Mouse (Mus musculus): ENCODE results near the gene Cyth2.

Gene Cyth2

GRCm38 (mm10) chr7:45785388-45786135 is 28.8 kb downstream of the Cyth2 start:
- DNase-seq = no peak

- no peak for DNase-seq
These were observed 29.6 kb downstream of the Cyth2 start, which contains the start of gene Sult2b1 for GRCm38 (mm10) chr7:45784524-45785372. Gene Sult2b1, minus strand, starts transcription at chr7:45784669.

GRCm38 (mm10) chr7:45783511-45784091 is 30.8 kb downstream of the Cyth2 start, which contains the start of gene Lmtk3:
Gene Lmtk3, plus strand, starts transcription at chr7:45783738.
- DNase-seq = peak; percentile 77 to 87

GRCm38 (mm10) chr7:45782271-45782670 is 32.1 kb downstream of the Cyth2 start:
- DNase-seq = peak in 1 of 2 experiments; percentile 40

- DNase-seq = no peak
These were observed 35.2 kb downstream of the Cyth2 start for GRCm38 (mm10) chr7:45779081-45779641.

GRCm38 (mm10) chr7:45775237-45775636 is 39.1 kb downstream of the Cyth2 start:
- no peak for DNase-seq

GRCm38 (mm10) chr7:45771101-45771500 is 43.3 kb downstream of the Cyth2 start:
- no peak for DNase-seq

- DNase-seq = no peak
These were observed 43.8 kb downstream of the Cyth2 start for GRCm38 (mm10) chr7:45770427-45771082.

- DNase-seq = no peak
These were observed 46.9 kb downstream of the Cyth2 start for GRCm38 (mm10) chr7:45767500-45767899.

GRCm38 (mm10) chr7:45766764-45767163 is 47.6 kb downstream of the Cyth2 start:
- DNase-seq = no peak

- DNase-seq = no peak
These were observed 48.4 kb downstream of the Cyth2 start for GRCm38 (mm10) chr7:45765995-45766394.

- no peak for DNase-seq
These were observed 54.2 kb downstream of the Cyth2 start for GRCm38 (mm10) chr7:45760151-45760550.

GRCm38 (mm10) chr7:45759400-45759799 is 55.0 kb downstream of the Cyth2 start:
- peak; percentile 77 to 87 for DNase-seq
